Mouse (Mus musculus): ENCODE measurements around the gene Lsm2.

Lsm2 gene

GRCm38 (mm10) chr17:35013221-35013620 is 31.6 kb downstream of the Lsm2 start:
- no peak for DNase-seq (ENCODE audit: low spot score)

- no peak for DNase-seq (ENCODE audit: low spot score)
These were observed 33.6 kb downstream of the Lsm2 start for GRCm38 (mm10) chr17:35015296-35015695.

- DNase-seq (ENCODE audit: low spot score), result no peak
These were observed 34.7 kb downstream of the Lsm2 start, which contains the start of gene Vwa7 for GRCm38 (mm10) chr17:35016376-35016775. TSS of gene Vwa7 (plus strand) at chr17:35016579.

GRCm38 (mm10) chr17:35016791-35017705 is 35.4 kb downstream of the Lsm2 start:
- DNase-seq (ENCODE audit: low spot score), result no peak

GRCm38 (mm10) chr17:35017706-35018030 is 36.0 kb downstream of the Lsm2 start:
- DNase-seq (ENCODE audit: low spot score), result no peak

- DNase-seq (ENCODE audit: low spot score), result no peak
These were observed 36.5 kb downstream of the Lsm2 start for GRCm38 (mm10) chr17:35018171-35018570.

- DNase-seq (ENCODE audit: low spot score), result no peak
These were observed 38.2 kb downstream of the Lsm2 start for GRCm38 (mm10) chr17:35019894-35020293.

- no peak for DNase-seq (ENCODE audit: low spot score)
These were observed 38.9 kb downstream of the Lsm2 start for GRCm38 (mm10) chr17:35020551-35020950.

- peak; percentile 87 for DNase-seq (ENCODE audit: low spot score)
These were observed 39.6 kb downstream of the Lsm2 start for GRCm38 (mm10) chr17:35021163-35021808.

- DNase-seq (ENCODE audit: low spot score), result no peak
These were observed 40.3 kb downstream of the Lsm2 start for GRCm38 (mm10) chr17:35021842-35022477.

- no peak for DNase-seq (ENCODE audit: low spot score)
These were observed 40.9 kb downstream of the Lsm2 start for GRCm38 (mm10) chr17:35022541-35023060.

- no peak for DNase-seq (ENCODE audit: low spot score)
These were observed 41.6 kb downstream of the Lsm2 start for GRCm38 (mm10) chr17:35023221-35023620.

- DNase-seq (ENCODE audit: low spot score), result no peak
These were observed 42.1 kb downstream of the Lsm2 start for GRCm38 (mm10) chr17:35023756-35024155.

GRCm38 (mm10) chr17:35024261-35024660 is 42.6 kb downstream of the Lsm2 start:
- no peak for DNase-seq (ENCODE audit: low spot score)

- no peak for DNase-seq (ENCODE audit: low spot score)
These were observed 43.2 kb downstream of the Lsm2 start for GRCm38 (mm10) chr17:35024691-35025488.

- no peak for DNase-seq (ENCODE audit: low spot score)
These were observed 44.5 kb downstream of the Lsm2 start for GRCm38 (mm10) chr17:35026206-35026605.

GRCm38 (mm10) chr17:35027277-35028068 is 45.8 kb downstream of the Lsm2 start, which contains the start of gene Sapcd1:
TSS of gene Sapcd1 (minus strand) at chr17:35028016.
- DNase-seq (ENCODE audit: low spot score), result no peak

- no peak for DNase-seq (ENCODE audit: low spot score)
These were observed 46.7 kb downstream of the Lsm2 start for GRCm38 (mm10) chr17:35028315-35028714.

GRCm38 (mm10) chr17:35029691-35030532 is 48.2 kb downstream of the Lsm2 start:
- DNase-seq (ENCODE audit: low spot score), result peak; percentile 77

GRCm38 (mm10) chr17:35031272-35031671 is 49.6 kb downstream of the Lsm2 start:
- DNase-seq (ENCODE audit: low spot score), result no peak

Measured in embryo, embryonic 10 days (tissue).